Mouse (Mus musculus) adrenal gland (tissue): ENCODE measurements around the gene Palm2.

Experiments used
- intact Hi-C: fragments of 180-260 bp; cut with DNase I; formaldehyde crosslinking; loops from one replicate; pipeline ENCODE4 v1.15.1; 2025

Gene Palm2

GRCm38 (mm10) chr4:57738856-57739552 lies 305.0 kb downstream of the Palm2 start:
- intact Hi-C loops: no loop called here

- intact Hi-C loops: no loop called here
These were observed 309.4 kb downstream of the Palm2 start for GRCm38 (mm10) chr4:57743325-57743929.

- intact Hi-C loops: no loop called here
These were observed 316.6 kb downstream of the Palm2 start for GRCm38 (mm10) chr4:57750651-57751050.

- intact Hi-C loops: no loop called here
These were observed 317.0 kb downstream of the Palm2 start for GRCm38 (mm10) chr4:57751054-57751453.

GRCm38 (mm10) chr4:57751566-57751965 lies 317.5 kb downstream of the Palm2 start:
- intact Hi-C loops: no loop called here

- intact Hi-C loops: no loop called here
These were observed 321.0 kb downstream of the Palm2 start for GRCm38 (mm10) chr4:57755085-57755484.

- intact Hi-C loops: no loop called here
These were observed 323.9 kb downstream of the Palm2 start for GRCm38 (mm10) chr4:57757997-57758396.
